Mouse (Mus musculus) spleen, adult 2 months (tissue): Measurements from ENCODE around the gene Myo1d.

Experiments
- CTCF ChIP-seq: fragments of 200-500 bp; IDR thresholded peaks from 2 replicates; pipeline ENCODE4 v1.5.1; 2011; ENCODE audit warnings: mild to moderate bottlenecking, inconsistent platforms; ENCODE audit not compliant: insufficient read depth, insufficient read length, insufficient replicate concordance; ENCODE audit errors: extremely low read depth
- POLR2A ChIP-seq: fragments of 200-500 bp; IDR thresholded peaks from 2 replicates; pipeline ENCODE4 v1.6.1; 2011; ENCODE audit warnings: low read depth, low read length, inconsistent platforms

GRCm38 (mm10) chr11:80784294-80784743 is 4.5 kb upstream of the Myo1d start:
- TF ChIP-seq POLR2A (no peak), CTCF (no peak)
